Mouse (Mus musculus) ES-Bruce4 (cell line): ENCODE measurements at regions not wholly inside any gene's neighbourhood (a gene's known extent, or its start where the extent isn't known, plus 50 kb on each side); places are given as distances from the start of the nearest gene placed in this dataset.

Experiments
- CTCF ChIP-seq: IDR thresholded peaks from one replicate; pipeline ENCODE4 v1.8.1; 2011; ENCODE audit warnings: low read depth, low read length
- EP300 ChIP-seq: IDR thresholded peaks from 2 replicates; pipeline ENCODE4 v1.6.1; 2011; ENCODE audit warnings: low read depth, low read length; ENCODE audit not compliant: insufficient read depth
- POLR2A ChIP-seq: IDR thresholded peaks from one replicate; pipeline ENCODE4 v1.8.1; 2011; ENCODE audit warnings: low read length; ENCODE audit not compliant: insufficient read depth

DNA sequence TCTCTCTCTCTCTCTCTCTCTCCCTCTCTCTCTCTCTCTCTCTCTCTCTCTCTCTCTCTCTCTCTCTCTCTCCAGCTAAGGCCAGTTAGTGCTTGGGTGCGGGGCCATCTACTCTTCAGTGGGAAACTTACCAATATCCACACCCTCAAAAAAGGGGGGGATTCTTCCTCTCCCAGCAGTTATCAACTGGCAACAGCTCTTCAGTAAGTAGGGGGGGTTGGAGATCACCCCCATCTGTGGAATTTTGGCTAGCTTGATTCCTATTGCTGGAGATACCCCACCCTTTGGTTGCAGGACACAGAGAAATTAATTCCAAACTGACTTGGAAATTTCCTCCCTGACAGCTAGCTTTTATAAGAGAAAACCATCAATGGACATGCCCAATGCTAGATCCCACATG, 64.6 kb upstream of the Usp24 start:
- TF ChIP-seq CTCF: no peak
- TF ChIP-seq POLR2A: no peak
- no peak for TF ChIP-seq EP300
